Mouse (Mus musculus): ENCODE measurements around the gene Gm10392. TPM values are rescaled to one million over a fixed set of nuclear protein-coding genes. Genes with fewer than 3 reads are reported as not detected.

Gm10392 gene
- polyA plus RNA-seq, 1 experiment from 2014 or later = not detected

GRCm38 (mm10) chr11:77488771-77489581 is 30.0 kb downstream of the Gm10392 start:
- peak overlapping the region; percentile 91 for H3K4me2 ChIP-seq
- peak overlapping the region; percentile 83 for H3K4me3 ChIP-seq
- no peaks in the 10 kb centered on the region for H3K36me3 ChIP-seq
- ATAC-seq (ENCODE audit: insufficient number of reproducible peaks, low FRiP score, low TSS enrichment, low read depth) = no peak
- no peaks in the 10 kb centered on the region for H3K27me3 ChIP-seq
- H3K4me1 ChIP-seq = peaks cover 78% of the 10 kb centered on the region
- 2% methylated on average over 48 of the region's 55 CpGs for WGBS
- no peaks in the 10 kb centered on the region for H3K9me3 ChIP-seq
- H3K27ac ChIP-seq = no peak overlapping the region
- peak overlapping the region; percentile 76 for H3K9ac ChIP-seq

GRCm38 (mm10) chr11:77486798-77487197 is 32.2 kb downstream of the Gm10392 start:
- Histone ChIP-seq H3K4me1 (peaks cover 62% of the 10 kb centered on the region), H3K9ac (no peak overlapping the region), H3K9me3 (no peaks in the 10 kb centered on the region), H3K4me3 (no peak overlapping the region), H3K27me3 (no peaks in the 10 kb centered on the region), H3K36me3 (no peaks in the 10 kb centered on the region), H3K4me2 (0 out of 2 replicates have a peak overlapping the region, but pooled peaks have one; percentile 19), H3K27ac (peak overlapping the region; percentile 48)
- WGBS = 43% methylated on average over 5 of the region's 5 CpGs
- ATAC-seq (ENCODE audit: insufficient number of reproducible peaks, low FRiP score, low TSS enrichment, low read depth) = no peak

- Histone ChIP-seq H3K36me3 (no peaks in the 10 kb centered on the region), H3K27me3 (no peaks in the 10 kb centered on the region), H3K27ac (peak overlapping the region; percentile 38), H3K9me3 (no peaks in the 10 kb centered on the region), H3K4me3 (no peak overlapping the region), H3K4me1 (peaks cover 47% of the 10 kb centered on the region), H3K4me2 (0 out of 2 replicates have a peak overlapping the region, but pooled peaks have one; percentile 6), H3K9ac (no peak overlapping the region)
- no peak for ATAC-seq (ENCODE audit: insufficient number of reproducible peaks, low FRiP score, low TSS enrichment, low read depth)
- WGBS = 33% methylated on average over 6 of the region's 6 CpGs
Observed at GRCm38 (mm10) chr11:77485229-77485628, 33.8 kb downstream of the Gm10392 start.

- no peak overlapping the region for H3K27ac ChIP-seq
- H3K4me2 ChIP-seq = no peak overlapping the region
- H3K27me3 ChIP-seq = no peaks in the 10 kb centered on the region
- H3K36me3 ChIP-seq = no peaks in the 10 kb centered on the region
- ATAC-seq (ENCODE audit: insufficient number of reproducible peaks, low FRiP score, low TSS enrichment, low read depth) = no peak
- H3K4me1 ChIP-seq = peaks cover 38% of the 10 kb centered on the region
- H3K9ac ChIP-seq = no peak overlapping the region
- no peaks in the 10 kb centered on the region for H3K9me3 ChIP-seq
- H3K4me3 ChIP-seq = no peak overlapping the region
- WGBS = 61% methylated on average over 11 of the region's 11 CpGs
Observed at GRCm38 (mm10) chr11:77483510-77484255, 35.3 kb downstream of the Gm10392 start.

- H3K4me3 ChIP-seq = no peak overlapping the region
- H3K27me3 ChIP-seq = no peaks in the 10 kb centered on the region
- no peak overlapping the region for H3K4me2 ChIP-seq
- H3K9ac ChIP-seq = no peak overlapping the region
- no peaks in the 10 kb centered on the region for H3K36me3 ChIP-seq
- WGBS = 63% methylated on average over 3 of the region's 3 CpGs
- H3K4me1 ChIP-seq = peaks cover 31% of the 10 kb centered on the region
- no peak for ATAC-seq (ENCODE audit: insufficient number of reproducible peaks, low FRiP score, low TSS enrichment, low read depth)
- no peaks in the 10 kb centered on the region for H3K9me3 ChIP-seq
- H3K27ac ChIP-seq = no peak overlapping the region
Observed at GRCm38 (mm10) chr11:77483043-77483442, 36.0 kb downstream of the Gm10392 start.

DNA sequence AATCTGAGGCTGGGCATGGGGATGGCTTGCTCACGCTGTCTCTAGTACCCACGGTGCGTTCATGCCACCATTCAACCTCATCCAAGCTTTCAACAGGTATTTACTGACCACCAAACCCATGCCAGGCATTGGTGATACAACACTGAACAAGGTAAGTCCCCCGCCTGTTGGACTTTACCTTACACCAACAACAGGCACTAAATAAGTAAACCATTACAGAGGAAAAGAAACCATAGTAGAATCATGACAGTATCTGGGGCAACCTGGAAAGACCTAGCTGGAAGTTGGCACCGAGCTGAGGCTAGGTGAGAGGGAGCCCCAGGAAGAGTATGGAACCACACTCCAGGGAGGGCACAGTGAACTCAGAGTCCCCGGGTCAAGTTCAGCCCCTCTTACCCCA is 42.1 kb downstream of the Gm10392 start:
- 96% methylated on average over 6 of the region's 6 CpGs for WGBS
- Histone ChIP-seq H3K4me2 (no peak overlapping the region), H3K9me3 (no peaks in the 10 kb centered on the region), H3K27ac (no peak overlapping the region), H3K36me3 (peaks cover 31% of the 10 kb centered on the region), H3K27me3 (no peaks in the 10 kb centered on the region), H3K9ac (no peak overlapping the region), H3K4me1 (no peaks in the 10 kb centered on the region), H3K4me3 (no peak overlapping the region)
- ATAC-seq (ENCODE audit: insufficient number of reproducible peaks, low FRiP score, low TSS enrichment, low read depth) = no peak

DNA sequence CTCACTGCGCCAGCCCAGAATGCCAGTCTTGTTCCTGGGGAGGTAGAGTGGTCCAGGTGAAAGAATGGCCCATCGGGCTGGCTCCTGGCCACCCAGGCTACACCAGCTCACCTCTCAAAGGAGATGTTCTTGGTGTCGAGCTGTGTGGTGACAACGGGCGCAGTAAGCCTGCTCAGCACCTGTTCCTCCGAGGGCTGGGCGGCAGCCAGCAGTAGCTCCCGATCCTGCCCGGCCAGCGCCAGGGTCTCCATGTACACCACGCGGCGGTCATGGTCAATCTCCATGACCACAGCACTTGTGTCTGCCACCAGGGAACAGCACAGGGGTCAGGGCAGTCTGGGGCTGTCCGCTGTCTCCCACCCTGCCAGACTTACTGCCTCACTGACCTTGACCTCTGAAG is 42.8 kb downstream of the Gm10392 start:
- peaks cover 38% of the 10 kb centered on the region for H3K36me3 ChIP-seq
- H3K9me3 ChIP-seq = no peaks in the 10 kb centered on the region
- no peak overlapping the region for H3K4me2 ChIP-seq
- ATAC-seq (ENCODE audit: insufficient number of reproducible peaks, low FRiP score, low TSS enrichment, low read depth) = no peak
- WGBS = 94% methylated on average over 14 of the region's 14 CpGs
- H3K9ac ChIP-seq = no peak overlapping the region
- no peak overlapping the region for H3K4me3 ChIP-seq
- no peak overlapping the region for H3K27ac ChIP-seq
- no peaks in the 10 kb centered on the region for H3K4me1 ChIP-seq
- no peaks in the 10 kb centered on the region for H3K27me3 ChIP-seq

GRCm38 (mm10) chr11:77472775-77473174 is 46.2 kb downstream of the Gm10392 start:
- H3K27ac ChIP-seq = no peak overlapping the region
- H3K4me2 ChIP-seq = no peak overlapping the region
- H3K27me3 ChIP-seq = peaks cover 18% of the 10 kb centered on the region
- H3K36me3 ChIP-seq = peaks cover 38% of the 10 kb centered on the region
- H3K4me1 ChIP-seq = peaks cover 4% of the 10 kb centered on the region
- no peak overlapping the region for H3K4me3 ChIP-seq
- H3K9ac ChIP-seq = no peak overlapping the region
- ATAC-seq (ENCODE audit: insufficient number of reproducible peaks, low FRiP score, low TSS enrichment, low read depth) = no peak
- 90% methylated on average over 16 of the region's 16 CpGs for WGBS
- no peaks in the 10 kb centered on the region for H3K9me3 ChIP-seq

DNA sequence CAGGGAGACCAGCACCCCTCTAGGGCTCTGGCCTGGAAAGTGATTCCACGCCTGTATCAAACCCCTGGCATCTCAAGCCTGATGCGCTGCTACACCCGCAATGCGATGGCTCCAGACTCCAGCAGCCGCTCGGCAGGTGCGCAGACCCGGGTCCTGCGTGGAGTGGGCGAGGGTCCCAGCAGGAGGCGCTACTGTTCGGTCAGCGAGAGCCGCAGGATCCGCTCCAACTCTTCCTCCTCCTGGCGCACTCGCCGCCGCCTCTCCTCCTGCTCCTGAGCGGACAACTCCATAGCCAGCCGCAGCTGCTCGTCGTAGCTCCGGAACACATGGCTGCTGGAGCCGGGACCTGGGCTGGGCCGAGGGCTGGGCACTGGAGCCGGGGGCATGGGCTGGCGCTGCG is 47.6 kb downstream of the Gm10392 start:
- ATAC-seq (ENCODE audit: insufficient number of reproducible peaks, low FRiP score, low TSS enrichment, low read depth) = no peak
- Histone ChIP-seq H3K4me1 (peaks cover 14% of the 10 kb centered on the region), H3K27me3 (peaks cover 31% of the 10 kb centered on the region), H3K4me2 (no peak overlapping the region), H3K4me3 (no peak overlapping the region), H3K9me3 (no peaks in the 10 kb centered on the region), H3K36me3 (peaks cover 38% of the 10 kb centered on the region), H3K27ac (no peak overlapping the region), H3K9ac (no peak overlapping the region)
- WGBS = 69% methylated on average over 29 of the region's 29 CpGs

DNA sequence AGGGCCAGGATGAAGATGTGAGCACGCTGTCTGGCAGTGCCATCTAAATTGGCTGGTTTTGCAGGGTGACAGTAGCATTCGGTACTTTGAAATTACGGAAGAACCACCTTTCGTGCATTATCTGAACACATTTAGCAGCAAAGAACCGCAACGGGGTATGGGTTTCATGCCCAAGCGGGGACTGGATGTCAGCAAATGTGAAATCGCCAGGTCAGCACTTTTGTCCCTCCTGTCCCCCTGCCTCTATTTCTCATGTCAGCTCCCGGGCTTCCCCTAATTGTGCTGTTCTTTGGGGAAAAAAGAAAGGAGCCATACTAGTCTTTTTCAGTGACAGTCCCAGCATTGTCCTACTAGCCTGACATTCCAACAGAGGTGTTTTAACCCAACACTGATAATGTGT is 50.6 kb downstream of the Gm10392 start:
- ATAC-seq (ENCODE audit: insufficient number of reproducible peaks, low FRiP score, low TSS enrichment, low read depth) = no peak
- H3K27me3 ChIP-seq = peaks cover 61% of the 10 kb centered on the region
- WGBS = 85% methylated on average over 9 of the region's 9 CpGs

GRCm38 (mm10) chr11:77467784-77468183 is 51.2 kb downstream of the Gm10392 start:
- no peak overlapping the region for H3K9ac ChIP-seq
- no peak for ATAC-seq (ENCODE audit: insufficient number of reproducible peaks, low FRiP score, low TSS enrichment, low read depth)
- H3K4me1 ChIP-seq = peaks cover 17% of the 10 kb centered on the region
- H3K9me3 ChIP-seq = no peaks in the 10 kb centered on the region
- 0 out of 2 replicates have a peak overlapping the region, but pooled peaks have one; percentile 10 for H3K4me2 ChIP-seq
- peaks cover 67% of the 10 kb centered on the region for H3K27me3 ChIP-seq
- no peak overlapping the region for H3K27ac ChIP-seq
- peaks cover 17% of the 10 kb centered on the region for H3K36me3 ChIP-seq
- H3K4me3 ChIP-seq = no peak overlapping the region
- WGBS = 13% methylated on average over 20 of the region's 20 CpGs

More for the DNA sequence above, 50.6 kb downstream of the Gm10392 start:
- Histone ChIP-seq H3K36me3 (peaks cover 21% of the 10 kb centered on the region), H3K4me1 (peaks cover 14% of the 10 kb centered on the region), H3K9me3 (no peaks in the 10 kb centered on the region), H3K9ac (no peak overlapping the region), H3K4me3 (no peak overlapping the region), H3K4me2 (no peak overlapping the region), H3K27ac (no peak overlapping the region)

DNA sequence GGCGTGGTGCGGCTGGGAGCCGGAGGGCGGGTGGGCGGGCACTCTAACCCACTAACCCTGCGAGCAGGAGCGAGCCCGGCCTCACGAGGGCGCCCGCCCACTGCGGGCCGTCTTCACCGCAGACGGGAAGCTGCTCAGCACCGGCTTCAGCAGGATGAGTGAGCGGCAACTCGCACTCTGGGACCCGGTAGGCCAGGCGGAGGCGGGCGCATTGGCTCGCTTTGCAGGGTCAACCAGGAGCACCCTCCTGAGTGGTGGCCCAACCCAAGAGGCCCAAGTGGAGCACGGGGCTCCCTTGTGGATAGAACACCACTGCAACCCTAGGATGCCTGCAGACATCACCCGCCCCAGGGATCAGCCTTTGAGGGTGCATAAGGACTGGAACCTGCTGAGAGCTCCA is 51.8 kb downstream of the Gm10392 start:
- Histone ChIP-seq H3K9ac (no peak overlapping the region), H3K4me1 (peaks cover 23% of the 10 kb centered on the region), H3K4me3 (no peak overlapping the region), H3K36me3 (peaks cover 10% of the 10 kb centered on the region), H3K4me2 (peak overlapping the region; percentile 24), H3K27me3 (peaks cover 74% of the 10 kb centered on the region), H3K27ac (no peak overlapping the region), H3K9me3 (no peaks in the 10 kb centered on the region)
- WGBS = 4% methylated on average over 25 of the region's 25 CpGs
- 0 out of 2 replicates have a peak, but pooled peaks have one; percentile 20 for ATAC-seq (ENCODE audit: insufficient number of reproducible peaks, low FRiP score, low TSS enrichment, low read depth)
